Mouse (Mus musculus) heart, embryonic 11.5 days (tissue): ENCODE data around the gene Cacng7. TPM values are rescaled to one million over a fixed set of nuclear protein-coding genes. Genes with fewer than 3 reads are reported as not detected.
A peak's percentile ranks its signal among the peaks of the same experiment; 100 is the strongest.

Source experiments
- ATAC-seq: fragments of 200-750 bp; cut with Nextera tagmentation; replicated peaks from 2 replicates; pipeline ENCODE4 v1.8.0; 2017; ENCODE audit warnings: moderate library complexity; ENCODE audit not compliant: insufficient number of reproducible peaks, low FRiP score, low TSS enrichment
- H3K27ac ChIP-seq: fragments of 300-500 bp; sonication (generic); 2 replicates; pipeline ENCODE4 v1.5.1; 2014; ENCODE audit warnings: mild to moderate bottlenecking, low read depth, low read length
- H3K27me3 ChIP-seq: fragments of 300-500 bp; sonication (generic); 2 replicates; pipeline ENCODE4 v1.6.1; 2014; ENCODE audit warnings: mild to moderate bottlenecking, low read length, mixed read lengths; ENCODE audit not compliant: control insufficient read depth, insufficient read depth
- H3K36me3 ChIP-seq: fragments of 300-500 bp; sonication (generic); 2 replicates; pipeline ENCODE4 v1.6.1; 2014; ENCODE audit warnings: mild to moderate bottlenecking, low read length, moderate library complexity, mixed read lengths; ENCODE audit not compliant: control insufficient read depth, insufficient read depth
- H3K4me1 ChIP-seq: fragments of 300-500 bp; sonication (generic); 2 replicates; pipeline ENCODE4 v1.6.1; 2014; ENCODE audit warnings: low read length; ENCODE audit not compliant: control insufficient read depth, insufficient read depth
- H3K4me2 ChIP-seq: fragments of 300-500 bp; sonication (generic); 2 replicates; pipeline ENCODE4 v1.6.1; 2014; ENCODE audit warnings: mild to moderate bottlenecking, moderate library complexity
- H3K4me3 ChIP-seq: fragments of 300-500 bp; sonication (generic); 2 replicates; pipeline ENCODE4 v1.5.1; 2014; ENCODE audit warnings: low read depth, low read length
- H3K9ac ChIP-seq: fragments of 300-500 bp; sonication (generic); 2 replicates; pipeline ENCODE4 v1.6.1; 2014; ENCODE audit warnings: mild to moderate bottlenecking, low read depth, low read length, moderate library complexity
- H3K9me3 ChIP-seq: fragments of 300-500 bp; sonication (generic); replicated peaks from 2 replicates; pipeline ENCODE4 v1.6.1; 2016; ENCODE audit warnings: low read length; ENCODE audit not compliant: control insufficient read depth
- WGBS: fragments of 180-500 bp; shearing (Covaris S2); extraction: QIAGEN DNeasy Blood & Tissue Kit; methylation state at CpG from one replicate; pipeline ENCODE4 v1.1.7; 2014; ENCODE audit not compliant: insufficient replicate concordance; 5-methylcytosine and 5-hydroxymethylcytosine counted together
- polyA plus RNA-seq: library from polyadenylated mRNA; unstranded; fragments of >200 nt; fragmentation: Nextera tagmentation; extraction: Ambion mirVana; gene quantifications from 2 replicates; pipeline ENCODE4 v1.2.1, GENCODE M21; 2014

Cacng7 gene
- polyA plus RNA-seq, 1 experiment from 2014 or later: 0.24 TPM

DNA sequence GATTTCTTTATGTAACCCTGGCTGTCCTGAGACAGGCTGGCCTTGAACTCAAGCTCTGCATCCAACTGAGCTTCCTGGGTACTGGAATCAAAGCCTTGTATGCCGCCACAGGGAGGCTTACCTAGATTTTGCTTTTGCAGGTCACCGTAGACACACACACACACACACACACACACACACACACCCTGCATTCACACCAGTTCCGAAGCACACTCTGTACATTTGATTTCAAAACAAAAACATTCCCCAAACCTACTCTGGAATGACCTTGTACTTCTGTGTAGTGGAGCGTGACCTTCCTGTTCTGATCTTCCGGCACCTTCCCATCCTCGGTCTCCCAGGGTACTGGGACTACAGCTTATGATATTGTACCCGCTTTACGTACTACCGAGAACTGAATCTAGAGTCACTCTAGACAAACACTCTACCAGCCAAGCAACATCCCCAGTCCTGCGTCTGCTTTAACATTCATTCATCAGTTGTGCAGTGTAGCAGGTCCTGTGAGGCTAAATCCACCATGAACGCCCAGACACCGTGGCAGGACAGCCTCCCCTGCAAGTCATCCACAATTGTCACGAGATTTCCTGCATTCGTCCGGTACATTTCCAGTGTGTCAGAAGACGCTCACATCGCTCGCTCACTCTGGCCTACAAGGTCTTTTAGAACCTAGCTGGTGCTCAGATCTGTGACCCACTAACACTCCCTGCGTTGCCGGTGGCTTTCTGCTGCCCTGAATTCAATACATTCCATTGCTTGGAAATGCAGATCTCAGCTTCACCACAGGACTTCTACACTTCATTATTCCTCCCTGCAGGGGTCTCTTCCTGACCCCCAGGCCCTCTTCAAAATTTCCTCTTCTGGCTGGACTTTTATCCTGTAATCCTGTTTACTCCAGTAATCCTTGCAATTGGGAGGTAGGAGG, 14.9 kb downstream of the Cacng7 start:
- Histone ChIP-seq H3K9ac (no peak overlapping the region), H3K4me3 (no peak overlapping the region), H3K27me3 (no peaks in the 10 kb centered on the region), H3K4me2 (no peak overlapping the region), H3K36me3 (no peaks in the 10 kb centered on the region), H3K9me3 (no peaks in the 10 kb centered on the region), H3K27ac (no peak overlapping the region), H3K4me1 (no peaks in the 10 kb centered on the region)
- ATAC-seq: no peak
- 47% methylated on average over 20 of the region's 20 CpGs for WGBS

DNA sequence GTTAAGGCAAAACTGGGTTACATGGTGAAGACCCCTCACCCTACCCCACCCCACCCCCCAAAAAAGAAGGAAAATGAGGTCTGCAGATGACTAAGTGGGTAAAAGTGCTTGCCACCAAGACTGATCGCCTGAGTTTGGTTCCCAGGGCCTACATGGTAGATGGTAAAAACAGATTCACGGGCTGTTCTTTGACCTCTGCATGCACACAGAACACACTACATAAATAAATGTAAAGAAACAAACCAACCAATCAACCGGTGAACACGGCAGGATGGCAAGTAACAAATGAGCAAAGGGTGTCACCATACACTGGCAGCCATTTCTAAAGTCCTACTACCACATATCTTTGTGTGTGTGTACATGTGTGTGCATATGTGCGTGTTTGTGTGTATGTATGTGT, 15.6 kb downstream of the Cacng7 start:
- Histone ChIP-seq H3K27me3 (no peaks in the 10 kb centered on the region), H3K4me1 (no peaks in the 10 kb centered on the region), H3K9me3 (no peaks in the 10 kb centered on the region), H3K9ac (no peak overlapping the region), H3K4me3 (no peak overlapping the region), H3K27ac (no peak overlapping the region), H3K4me2 (no peak overlapping the region), H3K36me3 (no peaks in the 10 kb centered on the region)
- no peak for ATAC-seq
- WGBS: 56% methylated on average over 5 of the region's 5 CpGs

DNA sequence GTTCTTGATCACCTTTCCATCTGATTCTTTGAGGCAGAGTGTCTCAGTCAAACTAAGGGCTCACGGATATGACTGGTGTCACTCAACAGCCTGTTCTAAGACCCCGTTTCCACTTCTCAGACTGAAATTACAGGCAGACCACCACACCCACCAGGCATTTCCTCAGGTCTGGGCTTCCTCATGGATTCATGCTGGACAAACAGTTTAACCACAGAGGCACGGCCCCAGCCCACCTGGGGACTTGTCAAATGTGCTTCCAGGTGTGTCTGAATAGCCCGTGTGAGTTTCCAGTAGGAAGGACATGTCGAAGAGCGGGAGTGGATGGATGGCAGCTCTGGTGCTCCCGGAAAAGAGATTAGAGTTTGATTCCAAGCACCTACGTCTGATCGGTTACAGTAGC, 17.0 kb downstream of the Cacng7 start:
- Histone ChIP-seq H3K36me3 (no peaks in the 10 kb centered on the region), H3K4me3 (no peak overlapping the region), H3K27me3 (no peaks in the 10 kb centered on the region), H3K4me2 (no peak overlapping the region), H3K9ac (no peak overlapping the region), H3K9me3 (no peaks in the 10 kb centered on the region), H3K27ac (no peak overlapping the region), H3K4me1 (no peaks in the 10 kb centered on the region)
- no peak for ATAC-seq
- WGBS: 88% methylated on average over 9 of the region's 9 CpGs

DNA sequence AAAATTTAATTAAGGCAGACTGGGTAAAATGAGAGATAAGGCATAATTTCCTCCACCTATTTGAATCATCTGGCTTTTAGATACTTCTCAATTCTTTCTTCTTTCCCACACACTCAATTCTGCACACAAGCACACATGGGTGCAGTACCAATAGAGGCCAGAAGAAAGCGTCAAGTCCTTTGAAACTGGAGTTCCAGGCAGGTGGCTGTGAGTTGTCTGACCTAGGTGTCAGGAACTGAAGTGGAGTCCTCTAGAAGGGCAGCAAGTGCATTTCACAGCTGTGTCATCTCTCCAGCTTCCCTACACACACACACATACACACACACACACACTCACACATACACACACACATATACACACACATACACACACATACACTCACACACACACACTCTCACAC, 18.8 kb downstream of the Cacng7 start:
- Histone ChIP-seq H3K36me3 (no peaks in the 10 kb centered on the region), H3K9ac (no peak overlapping the region), H3K4me3 (no peak overlapping the region), H3K27ac (no peak overlapping the region), H3K4me2 (no peak overlapping the region), H3K27me3 (no peaks in the 10 kb centered on the region), H3K9me3 (no peaks in the 10 kb centered on the region), H3K4me1 (no peaks in the 10 kb centered on the region)
- 69% methylated on average over 1 of the region's 1 CpGs for WGBS
- ATAC-seq: no peak

DNA sequence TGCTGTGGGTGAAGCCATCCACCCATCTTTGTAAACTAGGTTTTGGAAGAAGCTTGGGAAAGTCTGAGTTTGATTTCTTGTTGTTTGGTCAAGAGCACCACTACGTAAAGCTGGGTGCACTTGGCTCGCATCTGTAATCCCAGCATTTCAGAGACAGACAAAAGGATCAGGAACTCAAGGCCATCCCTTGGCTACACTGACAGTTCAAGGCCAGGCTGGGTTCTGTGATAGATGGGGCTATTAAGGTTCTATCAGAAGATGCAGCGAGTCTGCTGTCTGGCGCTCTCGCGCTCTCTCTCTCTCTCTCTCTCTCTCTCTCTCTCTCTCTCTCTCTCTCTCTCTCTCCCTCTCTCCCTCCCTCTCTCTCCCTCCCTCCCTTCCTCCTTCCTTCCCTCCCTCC, 22.1 kb downstream of the Cacng7 start:
- Histone ChIP-seq H3K36me3 (no peaks in the 10 kb centered on the region), H3K4me2 (no peak overlapping the region), H3K4me3 (no peak overlapping the region), H3K4me1 (no peaks in the 10 kb centered on the region), H3K27me3 (no peaks in the 10 kb centered on the region), H3K9ac (no peak overlapping the region), H3K27ac (no peak overlapping the region), H3K9me3 (no peaks in the 10 kb centered on the region)
- 75% methylated on average over 6 of the region's 6 CpGs for WGBS
- no peak for ATAC-seq

- Histone ChIP-seq H3K9ac (no peak overlapping the region), H3K4me3 (no peak overlapping the region), H3K27me3 (peaks cover 6% of the 10 kb centered on the region), H3K4me1 (no peaks in the 10 kb centered on the region), H3K9me3 (no peaks in the 10 kb centered on the region), H3K27ac (no peak overlapping the region), H3K36me3 (no peaks in the 10 kb centered on the region), H3K4me2 (no peak overlapping the region)
- 80% methylated on average over 1 of the region's 1 CpGs for WGBS
- ATAC-seq: no peak
Observed at GRCm38 (mm10) chr7:3360678-3361077, 27.9 kb downstream of the Cacng7 start.

- Histone ChIP-seq H3K36me3 (no peaks in the 10 kb centered on the region), H3K4me3 (no peak overlapping the region; the same call in 1 of the 2 replicates), H3K9ac (no peak overlapping the region), H3K4me1 (peaks cover 4% of the 10 kb centered on the region; the same call in 1 of the 2 replicates), H3K27me3 (peaks cover 28% of the 10 kb centered on the region), H3K9me3 (no peaks in the 10 kb centered on the region), H3K27ac (no peak overlapping the region), H3K4me2 (no peak overlapping the region)
- no peak for ATAC-seq
- 25% methylated on average over 11 of the region's 11 CpGs for WGBS
Observed at GRCm38 (mm10) chr7:3365547-3366279, 33.0 kb downstream of the Cacng7 start.

GRCm38 (mm10) chr7:3366705-3367516, 34.2 kb downstream of the Cacng7 start:
- no peaks in the 10 kb centered on the region for H3K36me3 ChIP-seq
- H3K27ac ChIP-seq: no peak overlapping the region
- H3K9me3 ChIP-seq: no peaks in the 10 kb centered on the region
- no peak for ATAC-seq
- no peak overlapping the region for H3K9ac ChIP-seq
- peaks cover 4% of the 10 kb centered on the region; the same call in 1 of the 2 replicates for H3K4me1 ChIP-seq
- H3K4me2 ChIP-seq: peak overlapping the region; percentile 66
- peaks cover 28% of the 10 kb centered on the region for H3K27me3 ChIP-seq
- peak overlapping the region; percentile 35 for H3K4me3 ChIP-seq
- 5% methylated on average over 42 of the region's 42 CpGs for WGBS
